Mouse (Mus musculus) bone marrow, adult 2 months (tissue): ENCODE results near the gene Urod. TPM values are rescaled to one million over a fixed set of nuclear protein-coding genes. Genes with fewer than 3 reads are reported as not detected.
A peak's percentile ranks its signal among the peaks of the same experiment; 100 is the strongest.

ENCODE experiments used
- H3K27ac ChIP-seq: fragments of 200-500 bp; 2 replicates; pipeline ENCODE4 v1.5.1; 2012; ENCODE audit warnings: low read depth, mild to moderate bottlenecking, control low read depth, inconsistent platforms, low read length; ENCODE audit not compliant: control insufficient read depth, poor library complexity, insufficient read depth
- H3K4me1 ChIP-seq: fragments of 200-500 bp; 2 replicates; pipeline ENCODE4 v1.6.1; 2011; ENCODE audit warnings: low read length; ENCODE audit not compliant: control insufficient read depth, insufficient read depth
- H3K4me3 ChIP-seq: fragments of 200-500 bp; replicated peaks from 2 replicates; pipeline ENCODE3; 2011; ENCODE audit warnings: mild to moderate bottlenecking, low read depth, low read length, control low read depth; ENCODE audit not compliant: control insufficient read depth
- CTCF ChIP-seq: fragments of 200-500 bp; IDR thresholded peaks from 2 replicates; pipeline ENCODE4 v1.5.1; 2011; ENCODE audit warnings: low read length, control low read depth; ENCODE audit not compliant: control insufficient read depth, insufficient read depth
- POLR2A ChIP-seq: fragments of 200-500 bp; IDR thresholded peaks from 2 replicates; pipeline ENCODE4 v1.6.1; 2011; ENCODE audit warnings: low read depth, mild to moderate bottlenecking, control low read depth, low read length, borderline replicate concordance; ENCODE audit not compliant: control insufficient read depth
- WGBS: fragments of 180-500 bp; shearing (Covaris S2); methylation state at CpG from one replicate; pipeline ENCODE4 v1.1.7; 2018; 5-methylcytosine and 5-hydroxymethylcytosine counted together
- polyA plus RNA-seq: library from polyadenylated mRNA; stranded (reverse); fragments of >200 nt; gene quantifications from 2 replicates; pipeline ENCODE4 v1.2.4, GENCODE M21; 2011; ENCODE audit warnings: low replicate concordance; ENCODE audit not compliant: missing spikeins, insufficient read depth, insufficient read length

Urod gene
- polyA plus RNA-seq, result 442 and 477 TPM in 2 replicates

GRCm38 (mm10) chr4:116993672-116994621 is at the start of gene Urod:
Gene Urod, minus strand, starts transcription at chr4:116994413.
- Histone ChIP-seq H3K4me3 (peak within 1 kb of the TSS; percentile 87), H3K27ac (peak within 1 kb of the TSS; percentile 80), H3K4me1 (peaks cover 2% of the 10 kb centered on the region)
- WGBS, result 2% methylated on average over 38 of the region's 38 CpGs
- TF ChIP-seq CTCF (no peak), POLR2A (peak; percentile 62)

DNA sequence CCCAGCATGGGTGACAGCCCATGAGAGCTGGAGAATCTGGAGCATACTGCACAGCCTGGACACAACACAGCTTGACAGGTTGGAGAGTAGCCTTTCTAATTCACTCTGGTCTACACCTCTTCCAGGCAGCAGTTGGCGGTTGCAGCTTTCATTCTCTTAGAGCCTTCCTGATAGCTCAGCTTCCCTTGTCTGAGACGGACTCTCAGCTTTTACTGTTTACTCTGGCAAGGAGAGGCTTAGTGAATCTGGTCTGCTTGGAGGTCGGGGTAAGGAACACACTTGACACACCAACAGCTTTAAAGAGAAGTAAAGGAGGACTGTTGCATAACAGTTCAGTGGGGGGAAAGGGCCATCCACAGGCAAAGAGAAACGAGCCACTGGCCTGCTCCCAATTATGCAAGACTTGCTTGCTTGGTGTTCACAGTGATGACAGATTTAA is 47.1 kb upstream of the Urod start:
- Histone ChIP-seq H3K4me1 (no peaks in the 10 kb centered on the region; the same call in 1 of the 2 replicates), H3K4me3 (no peak overlapping the region), H3K27ac (peak overlapping the region; percentile 68)
- no peak for TF ChIP-seq CTCF
- TF ChIP-seq POLR2A, result no peak
- WGBS, result 24% methylated on average over 4 of the region's 4 CpGs

DNA sequence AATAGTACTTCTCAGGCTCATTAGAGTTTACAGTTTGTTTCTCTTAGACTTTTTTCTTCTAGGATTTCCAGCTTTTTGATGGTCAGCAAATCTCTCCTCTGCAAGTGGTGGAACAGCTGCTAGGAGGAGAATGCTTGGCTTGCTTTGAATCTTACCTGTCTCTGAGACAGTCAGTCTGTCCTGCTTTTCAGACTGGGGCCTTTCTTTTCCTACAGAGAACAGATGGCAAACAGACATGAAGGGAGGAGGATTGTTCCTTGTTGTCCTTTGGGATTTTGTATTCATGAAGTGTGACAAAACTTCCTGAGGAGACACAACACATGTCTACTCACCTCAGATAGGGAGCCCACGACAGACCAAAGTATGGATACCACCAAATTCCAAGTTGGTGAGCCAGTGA is 46.6 kb upstream of the Urod start:
- H3K27ac ChIP-seq, result no peak overlapping the region; the same call in 1 of the 2 replicates
- no peaks in the 10 kb centered on the region; the same call in 1 of the 2 replicates for H3K4me1 ChIP-seq
- WGBS, result 61% methylated on average over 1 of the region's 1 CpGs
- TF ChIP-seq CTCF, result no peak
- no peak for TF ChIP-seq POLR2A
- H3K4me3 ChIP-seq, result no peak overlapping the region

- H3K27ac ChIP-seq, result no peak overlapping the region
- 62% methylated on average over 9 of the region's 9 CpGs for WGBS
These were observed 45.9 kb upstream of the Urod start for GRCm38 (mm10) chr4:117039925-117040687.

GRCm38 (mm10) chr4:117031105-117031504 is 36.9 kb upstream of the Urod start:
- Histone ChIP-seq H3K4me1 (no peaks in the 10 kb centered on the region), H3K4me3 (no peak overlapping the region), H3K27ac (no peak overlapping the region)
- 91% methylated on average over 1 of the region's 1 CpGs for WGBS
- TF ChIP-seq POLR2A (no peak), CTCF (no peak)

More at GRCm38 (mm10) chr4:117039925-117040687, 45.9 kb upstream of the Urod start:
- no peak overlapping the region for H3K4me3 ChIP-seq
- H3K4me1 ChIP-seq, result no peaks in the 10 kb centered on the region; the same call in 1 of the 2 replicates
- no peak for TF ChIP-seq POLR2A
- no peak for TF ChIP-seq CTCF

GRCm38 (mm10) chr4:117023469-117023868 is 29.3 kb upstream of the Urod start:
- TF ChIP-seq CTCF, result no peak
- no peak for TF ChIP-seq POLR2A
- no peak overlapping the region for H3K27ac ChIP-seq
- 87% methylated on average over 4 of the region's 4 CpGs for WGBS
- no peaks in the 10 kb centered on the region; the same call in 1 of the 2 replicates for H3K4me1 ChIP-seq
- H3K4me3 ChIP-seq, result no peak overlapping the region

GRCm38 (mm10) chr4:117019206-117020134 is 25.3 kb upstream of the Urod start, which contains the start of gene Eif2b3:
Gene Eif2b3, plus strand, starts transcription at chr4:117019402.
- H3K4me1 ChIP-seq, result no peaks in the 10 kb centered on the region; the same call in 1 of the 2 replicates
- under 1% methylated on average over 61 of the region's 61 CpGs for WGBS
- H3K4me3 ChIP-seq, result peak within 1 kb of the TSS; percentile 87
- TF ChIP-seq CTCF (no peak), POLR2A (peak; percentile 75)
- H3K27ac ChIP-seq, result peak within 1 kb of the TSS; percentile 34; the same call in 1 of the 2 replicates
